Mouse (Mus musculus) Muller cell, postnatal 12 days (primary cell): Measurements from ENCODE around the gene Nme2.
"Not testable (repeated sequence)": the region's sequence is repeated elsewhere in the genome, so short reads cannot be mapped to it uniquely, and the experiment has no call there.

ENCODE experiments used
- DNase-seq: peaks from one replicate; pipeline ENCODE4 v3.0.0-alpha.2; 2015; ENCODE audit errors: inconsistent ontology term

Gene Nme2

GRCm38 (mm10) chr11:93967381-93967780 lies 11.3 kb upstream of the Nme2 start:
- DNase-seq, result no peak

DNA sequence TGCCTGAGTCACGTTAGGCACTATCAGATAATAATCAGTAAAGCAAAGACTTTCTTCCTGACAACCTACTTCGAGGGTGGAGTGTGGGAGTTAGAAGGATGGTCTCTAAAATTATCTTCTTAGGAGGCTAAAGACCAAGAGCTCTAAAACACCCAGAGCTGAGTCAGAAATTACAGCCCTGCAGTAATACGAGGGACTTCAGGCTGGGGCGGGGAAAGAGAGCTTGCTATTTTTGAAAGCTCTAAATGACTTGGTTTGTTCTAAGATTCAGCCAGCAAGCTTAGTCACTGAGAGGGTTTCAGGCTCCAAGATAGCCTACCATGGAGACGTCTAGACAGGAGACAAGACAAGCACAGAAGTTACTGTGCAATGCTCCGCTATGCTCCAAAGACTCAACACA lies 9.3 kb upstream of the Nme2 start:
- DNase-seq, result no peak

DNA sequence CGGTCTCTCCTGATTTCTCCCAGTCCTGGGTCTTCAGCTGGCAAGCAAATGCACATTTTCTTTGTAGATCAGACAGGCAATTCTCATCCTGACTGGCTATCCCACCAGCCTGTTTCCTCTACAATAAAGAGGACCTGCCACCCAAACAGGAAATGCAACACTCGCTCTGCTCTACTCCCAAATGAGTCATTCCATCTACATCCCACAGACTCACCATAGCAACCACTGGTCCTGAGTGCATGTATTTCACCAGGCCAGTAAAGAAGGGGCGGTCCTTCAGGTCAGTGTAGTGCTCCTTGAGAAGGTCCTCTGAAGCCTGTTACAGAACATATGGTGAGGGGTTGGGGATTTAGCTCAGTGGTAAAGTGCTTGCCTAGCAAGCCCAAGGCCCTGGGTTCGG lies 7.0 kb upstream of the Nme2 start:
- DNase-seq, result peak; percentile 5

GRCm38 (mm10) chr11:93961482-93961881 lies 5.4 kb upstream of the Nme2 start:
- no peak for DNase-seq

DNA sequence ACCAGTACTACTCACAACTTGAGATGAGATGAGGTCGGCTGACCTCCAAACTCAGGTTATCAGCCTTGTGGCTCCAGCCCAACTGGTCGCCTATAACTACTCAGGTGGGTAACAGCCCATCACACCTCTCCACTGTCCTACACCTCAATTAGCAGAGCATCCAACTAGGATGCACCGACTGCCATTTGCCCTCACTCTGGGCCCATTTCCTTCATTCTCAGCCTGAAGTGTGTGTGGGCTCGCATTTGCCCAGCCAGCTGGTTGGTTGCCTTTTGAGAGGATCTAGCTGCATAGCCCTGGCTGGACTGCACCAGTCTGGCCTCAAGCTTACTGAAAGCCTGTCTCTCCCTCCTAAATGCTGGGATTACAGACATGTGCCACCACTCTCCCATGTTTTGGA lies 1.7 kb upstream of the Nme2 start:
- no peak for DNase-seq

DNA sequence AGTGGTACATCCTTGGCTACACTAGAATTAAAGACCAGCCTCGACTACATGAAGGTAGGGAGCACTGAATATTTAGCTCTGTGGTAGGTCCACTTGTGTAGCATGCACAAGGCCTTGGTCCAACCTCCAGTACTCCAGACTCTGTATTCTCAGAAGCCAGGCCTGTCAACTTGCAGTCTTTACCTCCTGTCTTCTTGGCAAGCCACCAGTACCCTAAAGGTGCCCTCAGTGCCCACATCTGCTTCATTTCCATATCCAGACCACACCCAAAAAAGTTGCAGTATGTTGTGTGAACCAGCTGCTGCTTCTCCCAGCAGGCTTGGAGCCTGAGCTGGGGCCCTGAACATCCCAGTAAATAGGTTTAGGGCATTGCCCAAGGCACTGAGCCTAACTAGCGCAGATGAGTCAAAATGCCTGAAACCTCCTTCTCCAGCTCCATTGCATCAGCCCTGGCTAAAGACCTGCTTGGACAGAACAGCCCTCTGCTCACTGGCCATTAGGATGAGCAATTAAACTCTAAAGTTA lies 1.0 kb upstream of the Nme2 start:
- DNase-seq, result no peak

DNA sequence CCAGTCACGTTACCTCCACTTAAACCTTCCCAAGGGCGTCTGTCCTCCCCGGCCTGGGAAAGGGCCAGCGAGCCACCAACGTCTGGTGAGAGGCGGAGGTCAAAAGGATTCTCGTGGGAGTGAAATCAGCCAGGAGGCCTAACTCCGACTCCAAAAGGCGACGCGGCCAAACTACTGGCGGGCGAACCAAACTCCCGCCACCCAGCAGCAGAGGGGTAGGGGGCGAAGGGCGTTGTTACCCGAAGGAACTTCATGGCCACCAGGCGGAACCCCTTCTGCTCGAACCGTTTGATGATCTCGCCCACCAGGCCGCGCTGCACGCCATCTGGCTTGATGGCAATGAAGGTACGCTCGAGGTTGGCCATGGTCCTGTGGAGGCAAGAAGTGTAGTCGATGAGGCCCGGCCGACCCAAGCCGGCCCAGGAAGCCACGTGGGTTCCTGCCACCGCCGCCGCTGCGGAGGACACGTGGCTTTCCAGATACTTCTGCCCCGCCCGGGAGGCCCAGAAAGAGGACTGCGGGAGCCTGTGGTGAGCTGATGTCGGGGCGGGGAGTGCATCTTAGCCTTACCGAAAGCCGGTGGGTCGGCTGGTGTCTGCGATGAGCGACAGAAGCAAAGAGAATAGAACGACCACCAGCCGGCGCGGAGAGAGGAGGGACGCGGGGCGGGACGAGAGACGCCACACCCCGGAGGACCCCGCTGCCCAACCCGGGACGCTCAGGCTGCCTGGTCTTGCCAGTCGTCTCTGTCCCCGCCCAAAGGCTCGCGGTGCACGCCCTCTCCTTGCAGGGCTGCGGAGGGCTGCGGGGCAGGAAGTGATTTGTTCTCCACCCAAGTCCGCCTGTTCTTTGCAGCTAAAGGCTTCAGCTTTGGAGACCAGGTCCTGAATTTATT lies 556 bp downstream of the Nme2 start:
- peak; percentile 96 for DNase-seq

GRCm38 (mm10) chr11:93954738-93955255 lies 1.3 kb downstream of the Nme2 start:
- DNase-seq, result no peak

DNA sequence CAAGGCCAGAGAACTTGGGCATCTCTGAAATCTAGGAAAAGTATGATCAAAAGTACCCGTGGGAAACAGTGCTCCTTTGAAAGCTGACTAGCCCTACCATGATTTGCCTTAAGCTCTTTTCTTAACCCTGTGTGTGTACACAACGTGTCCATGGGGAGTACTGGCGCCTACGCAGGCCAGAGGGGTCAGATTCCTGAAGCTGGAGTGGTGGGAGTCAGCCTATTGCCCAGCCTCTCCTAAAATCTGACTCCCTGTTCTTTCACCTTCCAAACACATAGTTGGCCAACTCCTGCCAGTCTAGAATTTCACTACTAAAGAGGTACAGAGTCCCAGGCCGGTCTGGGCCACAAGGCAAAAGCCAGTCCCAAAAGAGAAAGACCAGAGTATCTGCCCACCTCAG lies 3.7 kb downstream of the Nme2 start:
- DNase-seq, result no peak

DNA sequence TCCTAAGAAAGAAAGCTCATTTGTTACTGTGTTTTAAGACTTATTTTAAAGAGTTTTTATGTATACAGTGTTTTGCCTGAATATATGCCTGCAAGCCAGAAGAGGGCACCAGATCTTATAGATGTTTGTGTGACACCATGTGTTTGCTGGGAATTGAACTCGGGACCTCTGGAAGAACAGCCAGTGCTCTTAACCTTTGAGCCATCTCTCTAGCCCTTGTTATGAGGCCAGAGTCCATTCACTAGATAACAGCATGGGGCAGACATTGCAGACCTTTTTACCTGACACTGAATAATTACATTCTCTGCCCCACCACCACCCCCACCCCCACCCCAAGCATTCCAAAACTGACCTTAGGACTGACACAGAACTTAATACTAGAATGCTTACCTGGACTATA lies 6.0 kb downstream of the Nme2 start:
- no peak for DNase-seq

DNA sequence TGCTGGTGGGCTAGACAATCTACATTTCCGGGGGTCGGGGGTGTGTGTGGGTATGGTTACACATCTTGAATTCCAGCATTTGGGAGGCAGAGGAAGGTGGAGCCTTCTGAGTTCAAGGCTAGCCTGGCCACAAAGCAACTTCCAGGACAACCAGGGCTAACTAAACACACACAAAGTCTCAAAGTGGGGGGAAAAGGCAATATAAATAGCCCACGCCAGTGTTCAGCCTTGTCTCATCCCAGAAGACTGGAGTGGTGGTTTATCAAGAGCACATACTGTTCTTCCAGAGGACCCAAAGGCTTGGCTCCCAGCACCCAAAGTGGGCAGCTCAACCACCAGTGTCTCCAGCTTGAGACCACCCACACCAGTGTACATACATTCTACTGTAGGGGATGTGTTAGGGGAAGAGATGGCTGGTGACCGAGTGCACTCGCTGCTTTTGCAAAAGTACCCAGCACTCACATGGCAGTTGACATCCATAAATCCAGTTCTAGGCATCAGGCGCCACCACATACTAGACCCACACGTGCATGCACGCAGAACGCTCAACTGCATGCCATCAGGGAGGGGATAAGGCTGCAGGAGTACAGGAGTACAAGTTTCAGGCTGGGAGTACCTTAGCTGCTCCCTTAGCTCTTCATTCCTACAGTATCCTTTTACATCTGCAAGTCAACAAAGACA lies 7.0 kb downstream of the Nme2 start:
- no peak for DNase-seq

- DNase-seq, result peak; percentile 55
Observed at GRCm38 (mm10) chr11:93944986-93945385, 11.1 kb downstream of the Nme2 start.

DNA sequence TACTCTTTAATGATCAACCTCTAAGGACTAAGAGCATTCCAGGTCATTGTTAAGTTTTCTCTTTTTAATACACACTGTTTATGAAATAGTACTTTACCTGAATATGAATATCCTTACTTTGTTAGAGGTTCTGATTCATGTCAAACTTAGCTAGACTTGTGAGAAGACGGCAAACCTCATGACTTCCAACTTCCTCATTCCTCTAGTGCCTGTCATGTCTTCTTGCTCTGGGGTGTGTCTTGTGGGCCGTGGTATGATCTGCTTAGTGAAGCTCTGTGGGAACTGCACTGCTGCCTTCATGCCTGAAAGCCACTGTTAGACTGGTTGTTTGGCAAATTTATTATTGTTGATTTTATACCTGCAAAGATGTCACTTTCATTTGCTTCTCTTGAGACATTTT lies 15.2 kb downstream of the Nme2 start:
- DNase-seq, result peak; percentile 27

DNA sequence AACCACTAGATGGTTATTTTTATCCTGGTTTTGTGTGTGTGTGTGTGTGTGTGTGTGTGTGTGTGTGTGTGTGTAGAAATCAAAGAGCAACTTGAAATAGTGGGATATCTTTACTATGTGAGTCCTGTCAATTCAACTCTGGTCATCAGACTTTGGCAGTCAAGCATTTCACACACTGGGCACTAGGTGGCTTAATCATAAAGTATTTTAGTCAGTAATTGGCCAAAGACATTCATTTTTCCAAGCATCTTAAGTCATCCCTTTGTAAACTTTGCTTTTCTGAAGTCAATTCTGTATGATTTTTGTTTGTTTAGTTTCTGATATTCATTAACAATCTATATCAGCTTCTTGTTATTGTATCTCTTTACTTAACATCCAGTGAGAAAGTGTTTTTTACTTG lies 27.0 kb downstream of the Nme2 start:
- DNase-seq, result no peak

DNA sequence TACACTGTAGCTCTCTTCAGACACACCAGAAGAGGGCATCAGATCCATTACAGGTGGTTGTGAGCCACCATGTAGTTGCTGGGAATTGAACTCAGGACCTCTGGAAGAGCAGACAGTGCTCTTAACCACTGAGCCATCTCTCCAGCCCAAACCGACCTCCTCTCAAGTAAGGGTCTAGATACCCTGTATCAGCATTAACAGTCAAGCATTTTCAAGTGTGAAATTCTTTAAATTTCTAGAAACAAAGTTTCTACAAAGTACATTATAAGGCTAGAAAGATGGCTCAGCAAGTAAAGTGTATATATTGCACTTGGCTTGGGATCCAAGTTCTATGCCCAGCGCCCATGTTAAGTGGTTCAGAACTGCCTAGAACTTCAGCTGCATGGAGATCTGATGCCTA lies 41.0 kb downstream of the Nme2 start:
- not testable (repeated sequence) for DNase-seq

DNA sequence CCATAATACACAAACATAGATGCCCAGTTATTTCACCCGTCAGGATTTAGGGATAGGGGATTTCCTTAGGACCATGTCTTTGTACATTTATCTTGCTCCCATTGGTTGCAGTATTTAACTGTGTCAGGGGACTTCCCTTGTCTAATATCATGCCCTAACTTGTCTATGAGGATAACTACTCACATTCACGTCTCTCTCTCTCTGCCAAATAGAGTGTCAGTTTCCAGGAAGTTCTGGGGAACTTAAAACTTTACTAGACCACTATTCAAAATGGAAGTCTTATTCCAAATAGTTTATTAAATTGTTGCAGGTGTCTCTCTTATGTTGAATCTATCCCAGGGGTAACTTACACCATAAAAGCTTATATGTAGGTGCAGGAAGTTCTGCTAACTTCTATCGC lies 44.5 kb downstream of the Nme2 start:
- no peak for DNase-seq

DNA sequence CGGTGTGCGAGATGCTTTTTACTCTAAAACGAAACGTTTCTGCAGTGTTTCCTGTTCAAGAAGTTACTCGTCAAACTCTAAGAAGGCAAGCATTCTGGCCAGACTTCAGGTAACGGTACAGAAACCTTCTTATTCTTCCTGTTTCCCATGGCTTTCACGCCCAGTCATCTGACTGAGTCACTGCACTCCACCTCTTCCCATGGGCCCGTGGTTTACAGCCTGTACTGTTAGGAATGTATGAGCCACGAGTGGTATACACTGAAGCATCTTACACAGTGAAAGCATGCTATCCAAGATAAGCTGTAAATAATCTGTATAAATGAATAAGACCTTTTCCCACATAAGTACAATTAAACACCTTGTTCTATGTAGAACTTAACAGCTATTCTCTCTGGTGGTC lies 47.2 kb downstream of the Nme2 start:
- DNase-seq, result peak; percentile 24

DNA sequence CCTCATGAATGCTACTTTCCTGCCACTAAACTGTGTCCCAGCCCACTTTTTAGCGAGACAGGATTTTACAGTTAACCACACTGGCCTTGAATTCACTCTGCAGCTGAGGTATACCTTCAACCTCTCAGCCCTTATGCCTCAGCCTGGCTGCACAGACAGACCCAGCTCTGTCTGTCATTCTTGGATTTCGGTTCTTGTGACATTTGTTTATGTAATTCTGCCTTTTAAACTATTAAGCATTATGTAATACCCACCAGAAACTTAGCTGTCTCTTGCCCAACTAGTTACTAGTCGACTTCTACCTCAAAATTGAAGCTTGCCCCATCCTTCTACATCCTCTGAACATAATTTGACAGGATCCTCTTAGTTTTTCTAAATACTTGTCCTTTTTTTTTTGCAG lies 48.2 kb downstream of the Nme2 start:
- no peak for DNase-seq

DNA sequence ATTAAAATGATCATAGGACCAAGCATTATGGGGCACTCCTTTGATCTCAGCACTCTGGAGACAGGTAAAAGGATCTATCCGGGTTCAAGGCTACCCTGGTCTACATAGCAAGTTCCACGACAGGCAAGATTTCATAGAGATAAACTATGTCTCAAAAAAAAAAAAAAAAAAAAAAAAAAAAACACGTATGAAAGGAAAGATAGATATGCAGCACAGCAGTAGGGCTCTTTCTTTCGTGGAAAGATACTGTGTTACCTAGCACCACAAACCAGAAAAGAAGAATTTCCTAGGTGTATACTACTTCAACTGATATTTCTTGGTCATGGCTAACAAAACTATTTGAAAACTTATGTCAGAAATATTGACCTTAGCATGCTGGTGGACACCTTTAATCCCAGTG lies 49.2 kb downstream of the Nme2 start:
- no peak for DNase-seq
